Mouse (Mus musculus) stomach, embryonic 15.5 days (tissue): Measurements from ENCODE around the gene Hhex. TPM values are rescaled to one million over a fixed set of nuclear protein-coding genes. Genes with fewer than 3 reads are reported as not detected.

Source experiments
- ATAC-seq: fragments of 200-750 bp; cut with Nextera tagmentation; 2 replicates; pipeline ENCODE4 v1.8.0; 2017; ENCODE audit warnings: low read depth, moderate number of reproducible peaks, moderate TSS enrichment; ENCODE audit not compliant: insufficient read depth, low FRiP score
- H3K27ac ChIP-seq: fragments of 300-500 bp; sonication (generic); 2 replicates; pipeline ENCODE4 v1.5.1; 2015; ENCODE audit warnings: mild to moderate bottlenecking, inconsistent platforms
- H3K27me3 ChIP-seq: fragments of 300-500 bp; sonication (generic); replicated peaks from 2 replicates; pipeline ENCODE4 v1.6.1; 2015; ENCODE audit warnings: inconsistent platforms
- H3K36me3 ChIP-seq: fragments of 300-500 bp; sonication (generic); 2 replicates; pipeline ENCODE4 v1.6.1; 2015; ENCODE audit warnings: inconsistent platforms
- H3K4me1 ChIP-seq: fragments of 300-500 bp; sonication (generic); 2 replicates; pipeline ENCODE4 v1.6.1; 2015; ENCODE audit warnings: inconsistent platforms
- H3K4me2 ChIP-seq: fragments of 300-500 bp; sonication (generic); 2 replicates; pipeline ENCODE4 v1.6.1; 2015; ENCODE audit warnings: mild to moderate bottlenecking, inconsistent platforms
- H3K4me3 ChIP-seq: fragments of 300-500 bp; sonication (generic); replicated peaks from 2 replicates; pipeline ENCODE4 v1.5.1; 2015; ENCODE audit warnings: inconsistent platforms
- H3K9ac ChIP-seq: fragments of 300-500 bp; sonication (generic); 2 replicates; pipeline ENCODE4 v1.6.1; 2015; ENCODE audit warnings: inconsistent platforms
- H3K9me3 ChIP-seq: fragments of 300-500 bp; sonication (generic); 2 replicates; pipeline ENCODE4 v1.6.1; 2016; ENCODE audit warnings: inconsistent platforms
- WGBS: fragments of 180-500 bp; shearing (Covaris S2); methylation state at CpG from one replicate; pipeline ENCODE4 v1.1.7; 2015; 5-methylcytosine and 5-hydroxymethylcytosine counted together
- polyA plus RNA-seq: library from polyadenylated mRNA; unstranded; fragments of >200 nt; fragmentation: Nextera tagmentation; extraction: Ambion mirVana; gene quantifications from 2 replicates; pipeline ENCODE4 v1.2.1, GENCODE M21; 2015

Gene Hhex
- polyA plus RNA-seq, 1 experiment from 2014 or later = 18.2 TPM

DNA sequence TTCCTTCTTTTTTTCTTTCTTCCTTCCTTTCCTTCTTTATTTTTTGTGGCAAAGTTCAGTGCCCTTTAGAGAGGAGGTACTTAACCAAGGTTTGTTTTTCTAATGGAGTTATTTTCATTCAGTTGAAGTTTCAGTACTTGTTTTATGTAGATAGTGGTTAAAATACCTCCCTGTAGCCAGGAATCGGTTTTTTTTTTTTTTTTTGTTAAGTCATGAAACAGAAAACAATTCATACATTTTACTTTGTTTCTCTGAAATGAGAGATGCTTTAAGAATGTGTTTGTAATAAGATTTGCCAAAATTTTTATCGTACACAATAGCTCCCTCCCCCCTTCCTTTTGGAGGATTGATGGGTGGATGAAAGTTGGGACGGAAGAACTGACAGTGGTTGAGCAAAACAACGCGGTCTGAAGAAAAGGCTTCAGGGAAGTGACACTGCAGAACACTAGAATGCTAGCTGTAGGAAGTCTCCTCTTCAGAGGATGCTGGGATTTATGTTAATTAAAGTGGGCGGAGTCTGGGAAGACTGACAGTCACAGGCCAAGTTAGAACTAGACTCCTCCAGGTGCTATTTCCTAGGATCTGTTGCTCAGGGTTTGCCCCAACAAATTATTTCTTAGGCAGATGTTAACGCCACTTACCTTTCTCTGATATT lies 54.1 kb downstream of the Hhex start:
- no peaks in the 10 kb centered on the region for H3K36me3 ChIP-seq
- no peak overlapping the region for H3K4me2 ChIP-seq
- no peaks in the 10 kb centered on the region for H3K27me3 ChIP-seq
- H3K27ac ChIP-seq = no peak overlapping the region
- WGBS = 61% methylated on average over 7 of the region's 7 CpGs
- no peak overlapping the region for H3K4me3 ChIP-seq
- ATAC-seq = no peak
- no peak overlapping the region for H3K9ac ChIP-seq
- no peaks in the 10 kb centered on the region for H3K4me1 ChIP-seq
- no peaks in the 10 kb centered on the region for H3K9me3 ChIP-seq

Other genes starting within 250 kb of the Hhex start
- 85.6 and 87.6 TPM in 2 replicates for gene March5, start 227.3 kb upstream of the Hhex start, polyA plus RNA-seq
- 1.3 and 1.7 TPM in 2 replicates for gene Cpeb3, start 226.2 kb upstream of the Hhex start, polyA plus RNA-seq
- 47.5 and 59.0 TPM in 2 replicates for gene Ide, start 97.0 kb upstream of the Hhex start, polyA plus RNA-seq
- gene Kif11, start 58.4 kb upstream of the Hhex start, polyA plus RNA-seq = 48.6 and 53.0 TPM in 2 replicates
- 14.9 and 15.5 TPM in 2 replicates for gene Exoc6, start 115.6 kb downstream of the Hhex start, polyA plus RNA-seq